ENCODE assay signal across 21 mouse cellular contexts in the genomic region with DNA sequence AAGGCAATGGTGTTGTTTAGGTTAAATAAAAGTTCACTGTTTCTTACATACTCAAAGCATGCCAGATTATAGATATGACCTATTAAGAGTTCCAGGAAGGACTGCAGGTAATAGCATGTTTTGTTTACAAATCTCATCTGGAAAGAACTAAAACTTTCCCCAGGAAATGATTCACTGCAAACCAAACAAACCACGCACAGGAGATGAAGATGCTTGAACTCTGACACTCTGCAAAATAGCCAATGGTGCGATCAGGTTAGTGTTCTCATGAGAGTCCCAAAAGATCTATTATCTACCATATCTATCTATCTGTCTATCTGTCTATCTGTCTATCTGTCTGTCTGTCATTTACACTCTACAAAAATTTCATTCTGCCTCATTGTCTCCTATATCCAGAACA.
A peak's percentile ranks its signal among the peaks of the same experiment; 100 is the strongest.
DNase-seq lines count a peak whose midpoint lies in the region; ATAC-seq and TF ChIP-seq lines count a peak whose summit lies in the region.
"Had no signal": no experiment of that assay in that cellular context is flagged by ENCODE, and none has a peak within 500 bp of the region (broad histone marks: within the 10 kb centered on the region; RNA-seq: fewer than 3 reads in every experiment).

No protein-coding gene starts in this region.

- no peak overlapping the region for H3K9ac ChIP-seq in liver, adult 2 months (ENCODE audit: low read depth, low read length)
- H3K9ac ChIP-seq in liver, postnatal 0 days (replicated peaks), result no peak overlapping the region
- H3K9ac ChIP-seq: embryonic facial prominence, embryonic 13.5 days; embryonic facial prominence, embryonic 15.5 days; forebrain, embryonic 13.5 days; forebrain, embryonic 15.5 days; forebrain, postnatal 0 days had no signal

- no peak for ATAC-seq in liver, postnatal 0 days
- peak; percentile 39 for ATAC-seq in CD4-positive, CD25-positive, alpha-beta regulatory T cell, adult 4 months
- ATAC-seq: forebrain, embryonic 13.5 days; forebrain, embryonic 15.5 days; forebrain, postnatal 0 days had no signal

- H3K9me3 ChIP-seq in liver, postnatal 0 days (ENCODE audit: low read length), result no peaks in the 10 kb centered on the region
- H3K9me3 ChIP-seq: embryonic facial prominence, embryonic 13.5 days; embryonic facial prominence, embryonic 15.5 days; forebrain, embryonic 13.5 days; forebrain, embryonic 15.5 days had no signal

- TF ChIP-seq CTCF in liver, adult 2 months (IDR thresholded peaks at IDR 0.05; ENCODE audit: low read depth, low read length), result no peak
- TF ChIP-seq CTCF in liver, postnatal 0 days (IDR thresholded peaks at IDR 0.05; ENCODE audit: low read depth), result no peak

- peaks cover 12% of the 10 kb centered on the region for H3K4me1 ChIP-seq in liver, adult 2 months (ENCODE audit: control insufficient read depth, insufficient read depth, low read length)
- peaks cover 3% of the 10 kb centered on the region; the same call in 1 of the 2 replicates for H3K4me1 ChIP-seq in liver, postnatal 0 days (ENCODE audit: insufficient read depth)
- H3K4me1 ChIP-seq: embryonic facial prominence, embryonic 13.5 days; embryonic facial prominence, embryonic 15.5 days; forebrain, embryonic 13.5 days; forebrain, embryonic 15.5 days had no signal

- H3K79me2 ChIP-seq in liver, adult 2 months (ENCODE audit: control insufficient read depth, insufficient read depth, low read length), result peaks cover 2% of the 10 kb centered on the region; the same call in 1 of the 2 replicates

- peak; percentile 86 for DNase-seq in liver, adult 2 months (ENCODE audit: extremely low read depth, low read depth, low spot score)
- DNase-seq in liver, postnatal 0 days, result no peak
- DNase-seq in heart, postnatal 10 days, result no peak
- no peak for DNase-seq in layer of hippocampus, adult 18-20 months (ENCODE audit: low spot score in 2 of 2)
- DNase-seq: adrenal gland, adult 2 months; adrenal gland, postnatal 10 days; adrenal gland, postnatal 25 days; B cell, adult 2 months; cerebellum, adult 11 months; cerebellum, adult 18-20 months; cerebellum, adult 8-10 months; cerebellum, adult 9-11 months; cerebellum, postnatal 14 days; cerebellum, postnatal 36 days; embryo, embryonic 11 days; forebrain, postnatal 0 days had no signal

- no peak overlapping the region for H3K27ac ChIP-seq in liver, adult 2 months (replicated peaks; ENCODE audit: insufficient read depth, low read depth, low read length)
- no peak overlapping the region for H3K27ac ChIP-seq in liver, postnatal 0 days (ENCODE audit: low read depth)
- H3K27ac ChIP-seq: embryonic facial prominence, embryonic 13.5 days; embryonic facial prominence, embryonic 15.5 days; forebrain, embryonic 13.5 days; forebrain, embryonic 15.5 days had no signal

- no peak overlapping the region for H3K4me3 ChIP-seq in liver, adult 2 months (ENCODE audit: insufficient read depth, low read depth, low read length)
- H3K4me3 ChIP-seq in liver, postnatal 0 days (ENCODE audit: low read depth, low read length), result no peak overlapping the region
- H3K4me3 ChIP-seq: embryonic facial prominence, embryonic 13.5 days; embryonic facial prominence, embryonic 15.5 days; forebrain, embryonic 13.5 days; forebrain, embryonic 15.5 days had no signal

- no peaks in the 10 kb centered on the region for H3K27me3 ChIP-seq in liver, adult 2 months (ENCODE audit: control insufficient read depth, insufficient read depth, low read length)
- H3K27me3 ChIP-seq in liver, postnatal 0 days (ENCODE audit: insufficient read depth, low read length), result no peaks in the 10 kb centered on the region
- H3K27me3 ChIP-seq: embryonic facial prominence, embryonic 13.5 days; embryonic facial prominence, embryonic 15.5 days; forebrain, embryonic 13.5 days; forebrain, embryonic 15.5 days had no signal

- TF ChIP-seq POLR2A in liver, adult 2 months (IDR thresholded peaks at IDR 0.05; ENCODE audit: extremely low read depth, insufficient read depth, low read length), result no peak

- 23% methylated on average over 2 of the region's 2 CpGs for WGBS in liver, adult 2 months
- WGBS in liver, postnatal 0 days (ENCODE audit: insufficient replicate concordance), result 44% methylated on average over 2 of the region's 2 CpGs

- H3K4me2 ChIP-seq in liver, postnatal 0 days (ENCODE audit: low read depth, low read length), result no peak overlapping the region
- H3K4me2 ChIP-seq: embryonic facial prominence, embryonic 13.5 days; embryonic facial prominence, embryonic 15.5 days; forebrain, embryonic 13.5 days; forebrain, embryonic 15.5 days had no signal

- intact Hi-C loops in heart, postnatal 10 days (cut with DNase I), result no loop called here

- H3K36me3 ChIP-seq in liver, adult 2 months (ENCODE audit: control insufficient read depth, insufficient read depth, low read length), result no peaks in the 10 kb centered on the region
- H3K36me3 ChIP-seq in liver, postnatal 0 days (replicated peaks; ENCODE audit: insufficient read depth, low read length), result no peaks in the 10 kb centered on the region
- H3K36me3 ChIP-seq: embryonic facial prominence, embryonic 13.5 days; embryonic facial prominence, embryonic 15.5 days; forebrain, embryonic 15.5 days had no signal

- no peak for TF ChIP-seq EP300 in liver, postnatal 0 days (IDR thresholded peaks at IDR 0.05; ENCODE audit: low read depth)
